In the genomic region with DNA sequence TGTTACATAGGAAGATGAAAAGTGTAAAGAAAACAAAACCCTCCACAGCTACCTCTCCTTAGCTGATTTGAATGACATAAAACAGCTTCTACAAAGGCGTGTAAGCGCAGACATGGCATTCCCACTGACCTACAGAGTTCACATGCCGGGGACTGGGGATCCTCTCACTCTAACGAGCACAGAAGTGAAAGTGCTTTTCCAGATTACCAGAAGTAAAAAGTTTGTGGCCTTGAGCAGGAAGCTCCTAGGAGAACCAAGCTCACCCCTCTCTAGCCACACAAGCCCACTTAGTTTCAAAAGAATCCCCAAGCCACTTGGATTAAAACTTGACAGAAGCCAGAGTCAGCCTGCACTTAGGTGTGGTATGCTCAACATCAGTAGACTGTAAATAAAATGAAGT, we compare ENCODE assay signal across 23 mouse cellular contexts. TPM values are rescaled to one million over a fixed set of nuclear protein-coding genes. Genes with fewer than 3 reads are reported as not detected.
DNase-seq lines count a peak whose midpoint lies in the region; ATAC-seq and TF ChIP-seq lines count a peak whose summit lies in the region.
"Had no signal": no experiment of that assay in that cellular context is flagged by ENCODE, and none has a peak within 500 bp of the region (broad histone marks: within the 10 kb centered on the region; RNA-seq: fewer than 3 reads in every experiment).

No protein-coding gene starts in this region.

- H3K27ac ChIP-seq in heart, postnatal 0 days (ENCODE audit: low read depth) = no peak overlapping the region
- H3K27ac ChIP-seq: embryonic facial prominence, embryonic 15.5 days; forebrain, embryonic 10.5 days; gastrocnemius, adult 2 months; heart, embryonic 10.5 days; heart, embryonic 15.5 days; hindbrain, embryonic 13.5 days; hindbrain, postnatal 0 days had no signal

- ATAC-seq in heart, postnatal 0 days (ENCODE audit: insufficient read depth, low read depth) = no peak
- peak; percentile 11; the same call in 1 of the 2 replicates for ATAC-seq in common myeloid progenitor, adult 5-6 weeks (replicated peaks; ENCODE audit: low read depth, poor library complexity, severe bottlenecking)
- ATAC-seq: forebrain, embryonic 14.5 days; hindbrain, postnatal 0 days had no signal

- no peaks in the 10 kb centered on the region for H3K36me3 ChIP-seq in heart, postnatal 0 days (replicated peaks; ENCODE audit: control insufficient read depth, insufficient read depth, low read length)
- H3K36me3 ChIP-seq in myocyte (ENCODE audit: control insufficient read depth, insufficient read depth) = no peaks in the 10 kb centered on the region
- H3K36me3 ChIP-seq: embryonic facial prominence, embryonic 15.5 days; forebrain, embryonic 10.5 days; heart, embryonic 10.5 days; heart, embryonic 15.5 days; hindbrain, embryonic 13.5 days had no signal

- 55% methylated on average over 4 of the region's 4 CpGs for WGBS in heart, postnatal 0 days

- no peaks in the 10 kb centered on the region for H3K27me3 ChIP-seq in heart, postnatal 0 days (ENCODE audit: control insufficient read depth, insufficient read depth, low read length)
- H3K27me3 ChIP-seq in myocyte (ENCODE audit: control insufficient read depth, insufficient read depth, insufficient read length) = no peaks in the 10 kb centered on the region
- H3K27me3 ChIP-seq: embryonic facial prominence, embryonic 15.5 days; heart, embryonic 15.5 days; hindbrain, embryonic 13.5 days had no signal

- no peak for TF ChIP-seq POLR2A in myocyte (IDR thresholded peaks at IDR 0.05; ENCODE audit: insufficient read length, low read depth)

- DNase-seq in heart, postnatal 0 days (ENCODE audit: low spot score) = peak; percentile 14
- no peak for DNase-seq in heart, postnatal 25 days (ENCODE audit: low spot score)
- no peak for DNase-seq in layer of hippocampus, postnatal 25 days (ENCODE audit: extremely low spot score in 1 of 2, low spot score in 1 of 2)
- no peak for DNase-seq in testis, postnatal 14 days (ENCODE audit: low spot score)
- DNase-seq: adrenal gland, adult 8-10 months; adrenal gland, postnatal 36 days; cerebellum, adult 2 months; cerebellum, postnatal 10 days; embryo, embryonic 11 days; gastrocnemius, adult 2 months; gastrocnemius, postnatal 25 days; heart, adult 11 months had no signal

- H3K9me3 ChIP-seq in heart, postnatal 0 days (replicated peaks; ENCODE audit: control insufficient read depth, low read length) = no peaks in the 10 kb centered on the region
- H3K9me3 ChIP-seq: embryonic facial prominence, embryonic 15.5 days; forebrain, embryonic 10.5 days; heart, embryonic 10.5 days; heart, embryonic 15.5 days; hindbrain, embryonic 13.5 days had no signal

- H3K4me3 ChIP-seq in heart, postnatal 0 days (ENCODE audit: low read depth, low read length) = no peak overlapping the region
- H3K4me3 ChIP-seq in myocyte = no peak overlapping the region
- H3K4me3 ChIP-seq: embryonic facial prominence, embryonic 15.5 days; erythroblast, embryonic 14.5 days; forebrain, embryonic 10.5 days; gastrocnemius, adult 2 months; heart, embryonic 10.5 days; heart, embryonic 15.5 days; hindbrain, embryonic 13.5 days had no signal

- no peak overlapping the region for H3K9ac ChIP-seq in heart, postnatal 0 days (replicated peaks; ENCODE audit: low read depth, low read length)
- H3K9ac ChIP-seq: embryonic facial prominence, embryonic 15.5 days; heart, embryonic 15.5 days; hindbrain, embryonic 13.5 days had no signal

- H3ac ChIP-seq in myocyte (ENCODE audit: control insufficient read depth, insufficient read length) = no peak overlapping the region

- no peaks in the 10 kb centered on the region for H3K79me2 ChIP-seq in myocyte (ENCODE audit: control insufficient read depth, insufficient read depth)

- H3K4me2 ChIP-seq in heart, postnatal 0 days (ENCODE audit: low read depth, low read length) = no peak overlapping the region
- peak overlapping the region; percentile 47 for H3K4me2 ChIP-seq in myocyte (ENCODE audit: low read depth)
- H3K4me2 ChIP-seq: embryonic facial prominence, embryonic 15.5 days; heart, embryonic 15.5 days; hindbrain, embryonic 13.5 days had no signal

- intact Hi-C loops in heart, postnatal 25 days (cut with DNase I) = no loop called here

- no peaks in the 10 kb centered on the region for H3K4me1 ChIP-seq in heart, postnatal 0 days (ENCODE audit: control insufficient read depth, insufficient read depth)
- H3K4me1 ChIP-seq: embryonic facial prominence, embryonic 15.5 days; forebrain, embryonic 10.5 days; hindbrain, embryonic 13.5 days had no signal

- TF ChIP-seq CTCF in heart, postnatal 0 days (IDR thresholded peaks at IDR 0.05; ENCODE audit: low read depth) = no peak

- no peak for TF ChIP-seq EP300 in heart, postnatal 0 days (IDR thresholded peaks at IDR 0.05; ENCODE audit: low read depth)

TF ChIP-seq in myocyte, 11 proteins besides CTCF, POLR2A, EP300 and RAD21:
- no peak for TF ChIP-seq SRF (IDR thresholded peaks at IDR 0.05; ENCODE audit: control insufficient read depth, insufficient read length, low read depth)
- TF ChIP-seq TCF3 (IDR thresholded peaks at IDR 0.05; ENCODE audit: insufficient read length, low read depth) = no peak
- no peak for TF ChIP-seq MAX (IDR thresholded peaks at IDR 0.05; ENCODE audit: low read depth)
- no peak for TF ChIP-seq POLR2AphosphoS2 (IDR thresholded peaks at IDR 0.05; ENCODE audit: insufficient read length, low read depth)
- no peak for TF ChIP-seq MYOG (IDR thresholded peaks at IDR 0.05; ENCODE audit: control insufficient read depth in 1 of 3, insufficient read depth in 1 of 3, insufficient read length in 2 of 3, low read depth in 2 of 3)
- no peak for TF ChIP-seq E2F4 (IDR thresholded peaks at IDR 0.05; ENCODE audit: insufficient read depth)
- no peak for TF ChIP-seq CEBPB (IDR thresholded peaks at IDR 0.05; ENCODE audit: insufficient read depth, poor library complexity, severe bottlenecking)
- no peak for TF ChIP-seq TCF12 (IDR thresholded peaks at IDR 0.05; ENCODE audit: insufficient read depth, poor library complexity, severe bottlenecking)
- no peak for TF ChIP-seq USF1 (IDR thresholded peaks at IDR 0.05; ENCODE audit: low read depth)
- no peak for TF ChIP-seq REST (IDR thresholded peaks at IDR 0.05; ENCODE audit: insufficient read depth, insufficient read length)
- TF ChIP-seq MYOD1 (IDR thresholded peaks at IDR 0.05; ENCODE audit: control insufficient read depth in 1 of 3, insufficient read length in 2 of 3, low read depth in 2 of 3) = no peak

RNA-seq across cellular contexts. Expression of gene Ccdc80, which starts 35.3 kb away (rescaled TPM):
- 61.4 and 70.2 TPM in 2 replicates for total RNA-seq in heart, postnatal 0 days (2014; rRNA removed; ENCODE audit: low replicate concordance)
- polyA plus RNA-seq in heart, postnatal 0 days (2015; fragmentation: Nextera tagmentation; extraction: Ambion mirVana) = 75.3 and 75.8 TPM in 2 replicates
- total RNA-seq in heart, postnatal 25 days (2021) = 10 to 100 TPM; 83.0 to 90.7 TPM
- total RNA-seq in common myeloid progenitor, adult 5-6 weeks (2017) = 0.39 TPM in 1 of 2 replicates, not detected in the other
- 21.7 TPM for polyA plus RNA-seq in myocyte (2012; fragmentation: generic; extraction: Trizol)
- 1 to 10 TPM; 3.9 to 4.0 TPM for total RNA-seq in layer of hippocampus, postnatal 25 days (2021)
- total RNA-seq: hematopoietic stem cell, adult 5-6 weeks had no signal

Comparison
In these comparisons a context has a peak if more than half of its experiments do, and no peak if none do; other contexts are left out.
1. RNA of gene Ccdc80, which starts 35.3 kb away (total RNA-seq): 83.0 to 90.7 TPM in heart, postnatal 25 days and 61.4 to 70.2 TPM in heart, postnatal 0 days; 3.9 to 4.0 TPM in layer of hippocampus, postnatal 25 days and 0.39 TPM in common myeloid progenitor, adult 5-6 weeks; every median in the first group is over 10 times any median in the second.